Mouse (Mus musculus): ENCODE measurements at regions not wholly inside any gene's neighbourhood (a gene's known extent, or its start where the extent isn't known, plus 50 kb on each side); places are given as distances from the start of the nearest gene placed in this dataset.

- TF ChIP-seq POLR2A (IDR thresholded peaks at IDR 0.05; ENCODE audit: extremely low read depth, insufficient read depth, low read length): no peak
- TF ChIP-seq CTCF (IDR thresholded peaks at IDR 0.05; ENCODE audit: extremely low read depth, insufficient read depth, low read length): no peak
Measured at GRCm38 (mm10) chr3:102340731-102341130, 129.0 kb upstream of the Ngf start.
